Mouse (Mus musculus) 3134 (cell line): Measurements from ENCODE around the gene Nlrp2.

Experiments used
- DNase-seq: peaks from one replicate; pipeline ENCODE4 v3.0.0-alpha.2; 2011; ENCODE audit warnings: low spot score; ENCODE audit not compliant: insufficient read length; ENCODE audit errors: extremely low read depth

Nlrp2 gene

DNA sequence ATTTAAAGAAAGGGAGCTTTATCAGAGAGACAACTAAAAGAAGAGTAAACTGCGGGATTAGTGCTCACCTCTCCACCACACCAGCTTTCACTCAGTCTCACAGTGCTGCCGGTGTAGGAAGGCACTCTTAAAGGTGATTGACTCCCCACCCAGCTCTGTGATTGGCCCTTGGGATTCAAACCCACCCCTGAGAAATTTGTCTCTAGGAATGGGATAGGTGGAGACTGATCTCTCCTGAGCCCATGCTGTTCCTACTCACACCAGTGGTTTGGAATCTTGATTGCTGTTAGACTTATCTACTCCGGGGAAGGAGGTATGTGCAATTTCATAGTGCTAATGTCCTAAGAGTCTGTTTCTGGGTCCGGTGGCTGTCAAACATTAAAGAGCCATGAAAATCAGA lies at the start of gene Nlrp2:
Nlrp2 (minus strand) TSS at position 101 of the 400 bp plus-strand sequence.
- DNase-seq: no peak

DNA sequence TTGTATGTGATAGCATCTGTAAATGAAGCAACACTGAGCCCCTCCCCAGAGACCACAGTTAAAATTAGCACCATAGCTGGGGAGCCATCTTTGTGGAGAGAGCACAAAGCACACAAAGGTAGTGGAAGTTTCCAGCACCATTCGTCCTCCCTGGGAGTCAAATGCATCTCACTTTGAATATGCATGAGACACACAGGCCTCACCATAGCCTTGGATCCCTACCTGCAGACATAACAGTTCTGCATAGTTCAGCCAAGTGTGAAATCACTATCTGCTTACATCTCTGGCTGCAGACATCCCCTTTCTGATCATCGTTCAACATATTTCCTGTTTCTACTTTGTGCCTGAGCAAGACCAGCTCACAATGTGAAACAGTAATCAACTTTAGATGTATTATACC lies 15.9 kb upstream of the Nlrp2 start:
- DNase-seq: no peak

DNA sequence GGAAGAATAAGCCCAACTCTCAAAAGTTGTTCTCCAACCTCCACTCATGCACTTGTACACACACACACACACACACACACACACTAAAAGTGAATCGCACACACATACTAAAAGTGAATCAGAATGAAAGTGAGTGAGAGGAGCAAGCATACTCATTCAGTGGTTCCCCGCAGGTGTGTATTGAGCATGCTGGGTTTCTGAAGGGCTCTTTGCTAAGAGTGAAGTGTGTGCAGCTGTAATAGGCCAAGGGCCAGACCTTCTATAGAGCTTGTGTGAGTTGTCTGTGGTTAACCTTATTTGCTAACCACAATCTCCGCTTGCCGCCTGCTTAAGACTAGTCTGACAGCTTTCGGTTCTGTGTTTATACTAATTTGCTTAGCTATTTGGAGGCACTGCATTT lies 12.8 kb upstream of the Nlrp2 start:
- no peak for DNase-seq

DNA sequence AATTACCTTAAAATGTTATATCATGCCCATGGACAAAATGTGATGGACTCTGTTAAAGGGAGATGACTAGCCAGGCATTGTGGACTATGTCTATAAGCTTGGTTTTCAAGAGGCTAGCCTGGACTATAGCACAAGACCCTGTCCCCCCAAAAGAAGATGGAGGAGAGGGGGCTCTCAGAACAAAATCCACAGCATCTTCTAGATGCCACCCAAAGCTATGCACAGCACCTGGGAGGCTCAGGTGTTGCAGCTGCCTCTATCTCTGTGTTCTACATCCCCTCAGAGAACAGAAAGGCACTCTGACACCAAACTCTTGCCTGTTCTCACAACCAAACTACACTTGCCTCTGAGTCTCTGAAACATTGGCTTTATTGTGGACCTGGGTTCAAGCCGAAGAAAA lies 598 bp downstream of the Nlrp2 start, which contains the start of gene Gm5065:
Gm5065 (plus strand) TSS at position 301 of the 400 bp plus-strand sequence.
- no peak for DNase-seq

DNA sequence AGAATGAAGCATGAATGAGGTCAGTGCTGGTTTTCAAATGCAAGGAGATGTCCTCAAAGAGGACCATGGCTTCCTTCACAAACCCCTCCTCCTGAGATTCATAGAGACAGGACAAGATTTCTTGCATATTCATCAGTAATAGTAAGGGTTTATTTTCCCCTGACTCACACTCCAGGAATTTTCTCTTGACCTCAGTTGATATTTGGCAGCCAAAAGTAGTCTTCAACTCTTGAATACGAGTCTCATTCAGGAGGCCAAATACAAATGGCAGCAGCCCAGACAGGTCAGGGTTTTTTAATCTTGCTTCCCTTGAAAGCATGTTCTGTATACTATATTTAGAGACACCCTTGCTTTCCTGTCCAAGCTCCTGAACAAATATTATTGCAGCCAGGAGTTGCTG lies 23.3 kb downstream of the Nlrp2 start:
- DNase-seq: no peak

DNA sequence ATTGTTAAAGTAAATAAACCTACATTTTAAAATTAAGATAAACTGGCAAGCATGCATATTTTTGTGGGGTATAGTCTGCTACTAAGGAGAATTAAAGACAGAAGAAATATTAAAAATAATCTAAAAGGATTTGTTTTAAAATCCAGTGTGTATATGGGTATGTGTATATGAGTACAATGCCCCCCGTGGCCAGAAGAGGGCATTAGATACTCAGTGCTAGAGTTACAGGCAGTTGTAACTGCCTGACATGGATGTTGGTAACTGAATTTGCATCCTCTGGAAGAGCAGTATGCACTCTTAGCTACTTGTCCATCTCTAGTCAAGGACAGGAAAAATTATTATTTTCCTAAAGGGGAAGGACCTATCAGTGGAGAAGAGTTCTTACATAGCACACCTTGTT lies 62.6 kb downstream of the Nlrp2 start:
- DNase-seq: no peak

DNA sequence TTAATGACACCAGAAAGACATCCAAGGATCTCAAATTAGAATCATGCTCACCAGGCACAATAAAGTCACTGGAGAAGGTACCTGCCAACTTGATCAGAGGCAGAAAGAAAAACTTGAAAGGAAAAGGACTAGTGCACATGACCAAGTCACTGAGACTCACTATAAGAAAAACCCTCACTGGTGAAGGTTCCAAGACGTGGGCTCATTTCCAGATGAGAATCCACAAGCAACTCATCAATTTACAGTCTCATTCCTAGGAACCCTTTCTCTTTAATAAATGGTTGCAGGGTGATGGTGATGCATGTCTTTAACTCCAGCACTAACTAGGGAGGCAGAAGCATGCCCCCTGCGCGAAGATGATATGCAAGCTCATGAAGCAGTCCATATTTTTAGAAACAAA lies 87.8 kb downstream of the Nlrp2 start:
- no peak for DNase-seq
